Mouse (Mus musculus) forelimb bud, embryonic 11.5 days (tissue): Measurements from ENCODE around the gene Ifi206.
A peak's percentile ranks its signal among the peaks of the same experiment; 100 is the strongest.
"Not testable (repeated sequence)": the region's sequence is repeated elsewhere in the genome, so short reads cannot be mapped to it uniquely, and the experiment has no call there.

Experiments
- DNase-seq: peaks from one replicate; pipeline ENCODE4 v3.0.0-alpha.2; 2012; ENCODE audit warnings: low read depth, low spot score

Ifi206 gene

DNA sequence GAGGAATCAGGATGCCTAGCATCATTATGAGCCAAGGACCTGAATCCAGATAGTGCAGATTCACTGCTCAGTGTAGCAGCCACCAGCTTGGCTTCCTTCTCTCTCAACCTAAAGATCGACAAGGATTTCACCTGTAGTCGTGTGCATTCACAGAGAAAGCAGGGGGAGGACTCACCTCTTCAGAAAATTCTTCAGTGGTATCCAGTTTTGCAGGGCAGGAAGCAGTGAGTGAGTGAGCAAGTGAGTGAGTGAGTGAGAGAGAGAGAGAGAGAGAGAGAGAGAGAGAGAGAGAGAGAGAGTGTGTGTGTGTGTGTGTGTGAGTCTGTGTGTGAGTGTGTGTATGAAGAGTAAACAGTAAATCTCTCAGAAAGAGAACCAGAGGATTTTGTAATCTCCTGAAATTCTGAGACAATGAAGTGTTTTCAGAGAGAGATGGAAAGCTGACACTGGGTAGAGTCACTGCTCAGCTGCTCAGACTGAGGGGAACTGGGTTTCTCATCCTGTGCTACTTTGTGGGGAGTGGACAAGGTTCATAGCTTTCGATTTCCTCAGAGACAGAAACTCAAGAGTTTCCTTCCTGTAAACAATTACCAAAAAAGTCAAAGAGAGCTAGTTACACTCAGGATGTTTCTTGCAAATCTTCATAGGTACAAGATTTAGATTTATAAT, at the start of gene Ifi206:
Gene Ifi206, minus strand, starts transcription at position 230 of the 669 bp plus-strand sequence.
- DNase-seq, result not testable (repeated sequence)

DNA sequence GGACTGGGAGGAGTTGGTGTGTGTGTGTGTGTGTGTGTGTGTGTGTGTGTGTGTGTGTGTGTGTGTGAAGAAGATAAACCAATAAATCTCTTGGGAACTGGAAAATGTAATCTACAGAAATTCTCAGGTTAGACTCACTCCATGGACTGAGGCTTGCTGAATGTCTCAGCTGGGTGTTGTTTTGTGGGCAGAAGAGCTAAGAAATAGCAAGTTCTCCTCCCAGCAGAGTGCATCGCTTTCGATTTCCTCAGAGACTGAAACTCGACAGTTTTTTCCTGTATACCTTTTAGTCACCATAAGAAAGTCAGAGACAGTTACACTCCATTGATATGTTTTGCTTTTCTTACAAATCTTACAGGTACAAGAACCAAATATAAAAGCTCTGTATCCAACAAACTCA, 45.0 kb upstream of the Ifi206 start, which contains the start of gene Ifi214:
Gene Ifi214, minus strand, starts transcription at position 167 of the 400 bp plus-strand sequence.
- not testable (repeated sequence) for DNase-seq

DNA sequence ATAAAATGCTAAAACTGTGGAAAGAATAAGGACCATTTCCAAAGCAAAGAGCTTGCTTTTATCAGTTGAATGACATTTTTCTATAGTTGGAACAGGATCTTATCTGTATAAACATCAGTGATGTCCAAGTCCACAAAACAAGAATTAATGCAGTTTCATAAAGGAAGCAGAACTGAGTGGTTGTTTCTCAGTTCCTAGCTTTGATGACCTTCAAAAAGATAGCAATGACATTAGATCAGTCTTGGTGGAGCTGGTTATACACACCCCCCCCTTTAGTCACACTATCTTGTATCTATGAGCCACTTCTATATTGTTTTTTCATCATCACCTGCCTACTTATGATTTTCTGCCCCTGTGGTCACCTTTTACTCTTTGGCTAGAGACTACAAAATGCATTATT, 30.6 kb upstream of the Ifi206 start:
- no peak for DNase-seq

DNA sequence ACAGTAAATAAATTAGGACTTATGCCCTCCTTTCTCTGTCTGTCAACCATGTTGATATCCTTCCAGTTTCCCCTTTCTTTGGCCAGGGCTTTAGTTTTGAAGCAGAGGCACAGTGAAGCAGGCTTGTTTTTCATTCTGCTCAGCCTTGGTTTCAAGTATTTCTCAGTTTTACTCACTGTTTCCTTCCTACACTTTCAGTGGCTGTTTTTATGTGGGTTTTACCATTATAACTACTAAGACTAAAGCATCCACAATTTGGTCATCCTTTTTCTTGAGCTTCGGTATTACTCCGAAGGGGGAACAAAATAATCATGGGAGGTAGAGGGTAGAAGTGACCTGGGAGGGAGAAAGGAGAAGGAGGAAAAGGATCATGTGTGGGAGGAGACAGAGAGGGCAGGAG, 19.8 kb upstream of the Ifi206 start:
- not testable (repeated sequence) for DNase-seq

DNA sequence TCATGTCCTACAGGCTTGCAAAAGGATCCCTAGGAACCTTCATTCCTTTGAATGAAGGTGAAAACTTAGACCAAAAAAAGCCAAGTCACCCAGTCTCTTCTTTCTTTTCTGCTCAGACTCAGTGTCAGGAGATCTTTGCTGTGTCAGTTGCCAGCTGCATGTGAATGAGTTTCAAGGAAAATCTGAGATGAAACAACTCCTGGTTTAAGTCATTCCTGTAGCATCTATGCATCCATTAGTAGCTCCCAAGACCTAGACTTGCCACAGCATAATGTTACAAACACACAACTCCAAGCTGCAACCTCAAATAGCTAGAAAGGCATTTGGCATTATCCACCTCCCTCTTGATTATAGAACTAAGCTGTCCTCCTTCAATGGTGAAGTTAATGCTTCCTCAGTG, 642 bp upstream of the Ifi206 start:
- DNase-seq, result not testable (repeated sequence)

DNA sequence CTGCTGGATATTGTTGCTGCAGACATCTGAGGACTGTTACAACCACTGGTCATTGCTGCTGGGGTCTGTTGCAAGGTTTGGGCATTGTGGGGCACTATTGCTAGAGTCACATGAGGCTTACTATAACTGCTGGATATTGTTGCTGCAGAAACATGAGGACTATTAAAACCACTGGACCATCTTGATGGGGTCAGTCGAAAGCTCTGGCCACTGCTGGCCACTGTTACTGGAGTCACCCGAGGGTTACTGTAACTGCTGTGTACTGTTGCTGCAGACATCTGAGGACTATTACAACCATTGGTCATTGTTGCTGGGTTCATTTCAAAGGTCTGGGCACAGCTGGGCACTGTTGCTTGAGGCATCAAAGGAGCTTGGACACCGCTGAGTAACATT, 9.7 kb downstream of the Ifi206 start:
- DNase-seq, result not testable (repeated sequence)

DNA sequence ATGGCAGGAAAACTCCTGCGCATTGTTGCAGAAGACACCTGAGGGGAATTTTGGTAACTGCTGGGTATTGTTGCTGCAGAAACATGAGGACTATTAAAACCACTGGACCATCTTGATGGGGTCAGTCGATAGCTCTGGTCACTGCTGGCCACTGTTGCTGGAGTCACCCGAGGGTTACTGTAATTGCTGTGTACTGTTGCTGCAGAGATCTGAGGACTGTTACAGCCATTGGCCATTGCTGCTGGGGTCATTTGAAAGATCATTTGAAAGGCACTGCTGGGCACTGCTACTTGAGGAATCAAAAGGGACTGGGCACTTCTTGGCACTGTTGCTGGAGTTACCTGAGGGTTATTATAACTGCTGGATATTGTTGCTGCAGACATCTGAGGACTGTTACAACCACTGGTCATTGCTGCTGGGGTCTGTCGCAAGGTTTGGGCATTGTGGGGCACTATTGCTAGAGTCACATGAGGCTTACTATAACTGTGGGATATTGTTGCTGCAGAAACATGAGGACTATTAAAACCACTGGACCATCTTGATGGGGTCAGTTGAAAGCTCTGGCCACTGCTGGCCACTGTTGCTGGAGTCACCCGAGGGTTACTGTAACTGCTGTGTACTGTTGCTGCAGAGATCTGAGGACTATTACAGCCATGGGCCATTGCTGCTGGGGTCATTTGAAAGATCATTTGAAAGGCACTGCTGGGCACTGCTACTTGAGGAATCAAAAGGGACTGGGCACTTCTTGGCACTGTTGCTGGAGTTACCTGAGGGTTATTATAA, 10.3 kb downstream of the Ifi206 start:
- not testable (repeated sequence) for DNase-seq

DNA sequence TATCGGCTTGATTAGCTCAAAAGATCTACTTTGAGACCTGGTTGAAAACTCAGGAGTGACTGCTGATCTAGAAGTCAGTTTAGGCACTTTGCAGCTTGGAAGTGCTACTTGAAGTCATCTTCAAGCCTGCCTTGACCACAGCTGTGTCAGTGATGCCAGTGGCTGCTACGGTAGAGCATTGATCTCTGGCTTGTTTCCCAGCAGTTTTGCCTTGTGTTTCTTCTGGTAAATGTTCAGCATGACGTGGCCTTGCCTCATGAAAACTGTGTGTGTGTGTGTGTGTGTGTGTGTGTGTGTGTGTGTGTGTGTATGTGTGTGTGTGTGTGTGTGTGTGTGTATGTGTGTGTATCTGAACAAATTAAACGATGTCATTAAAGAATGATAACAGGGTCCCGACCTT, 34.1 kb downstream of the Ifi206 start:
- DNase-seq, result no peak

DNA sequence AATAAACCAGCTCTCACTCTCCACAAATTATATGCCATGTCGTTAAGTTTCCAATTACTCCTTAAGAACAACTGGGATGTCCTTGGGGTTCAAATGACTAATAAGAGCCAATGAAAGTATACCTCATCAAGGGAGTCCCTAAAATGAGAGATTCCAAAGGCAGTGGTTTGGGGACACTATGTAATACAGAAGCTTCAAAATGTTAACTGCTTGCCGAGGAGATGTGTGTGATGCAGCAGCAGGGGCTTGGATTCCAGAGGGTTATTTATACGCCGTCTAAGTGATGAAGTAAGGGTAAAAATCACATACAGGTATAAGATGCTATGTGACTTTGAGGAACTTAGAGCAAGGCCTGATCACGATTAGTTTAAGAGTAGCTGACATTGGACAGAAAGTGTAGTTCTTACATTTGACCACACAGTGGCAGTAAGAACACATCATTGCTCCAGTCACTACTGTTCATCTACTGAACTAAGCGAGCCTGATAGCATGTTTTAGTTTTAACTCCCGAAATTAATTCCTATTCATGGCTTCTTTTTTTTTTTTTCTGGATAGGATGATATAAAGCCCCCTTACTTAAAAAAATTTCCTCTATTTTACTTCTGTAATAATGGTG, 34.6 kb downstream of the Ifi206 start:
- peak; percentile 57 for DNase-seq

DNA sequence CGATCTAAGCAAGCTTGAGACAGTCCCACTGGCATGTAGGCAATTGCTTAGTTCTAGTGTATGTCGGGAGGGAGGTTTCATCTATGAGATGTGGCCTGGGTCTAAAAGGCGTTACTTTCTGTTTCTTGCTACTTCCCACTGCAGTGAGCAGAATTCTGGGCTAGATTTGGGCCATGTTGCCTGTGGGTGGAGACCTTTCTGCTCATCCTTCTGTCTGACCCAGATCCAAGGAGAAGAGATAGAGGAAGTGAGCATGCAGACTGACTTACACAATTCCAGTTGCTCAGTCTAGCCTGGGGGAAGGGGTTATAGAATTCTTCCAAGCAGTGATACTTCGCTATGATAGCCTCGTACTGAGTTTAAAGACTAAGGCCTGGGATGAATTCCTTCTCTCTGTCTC, 39.2 kb downstream of the Ifi206 start:
- DNase-seq, result no peak

DNA sequence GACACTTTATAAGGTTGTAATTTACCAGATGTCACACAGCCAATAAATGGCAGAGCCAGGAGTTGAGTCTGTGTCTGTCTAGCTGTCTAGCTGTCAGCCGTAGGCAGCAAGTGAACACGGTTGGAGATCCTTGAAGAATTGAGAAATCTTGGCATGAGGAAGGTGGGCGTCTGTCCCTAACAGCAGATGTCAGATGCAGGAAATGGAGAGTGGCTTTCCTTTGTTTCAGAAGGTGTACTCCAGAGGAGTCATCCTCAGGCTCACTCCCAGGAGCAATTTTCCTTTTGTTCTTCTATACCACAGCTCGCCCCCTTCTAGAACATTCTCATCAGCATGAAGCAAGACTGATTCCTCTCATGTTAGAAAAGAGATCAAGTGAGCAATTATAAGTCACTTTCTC, 40.2 kb downstream of the Ifi206 start:
- DNase-seq, result no peak

DNA sequence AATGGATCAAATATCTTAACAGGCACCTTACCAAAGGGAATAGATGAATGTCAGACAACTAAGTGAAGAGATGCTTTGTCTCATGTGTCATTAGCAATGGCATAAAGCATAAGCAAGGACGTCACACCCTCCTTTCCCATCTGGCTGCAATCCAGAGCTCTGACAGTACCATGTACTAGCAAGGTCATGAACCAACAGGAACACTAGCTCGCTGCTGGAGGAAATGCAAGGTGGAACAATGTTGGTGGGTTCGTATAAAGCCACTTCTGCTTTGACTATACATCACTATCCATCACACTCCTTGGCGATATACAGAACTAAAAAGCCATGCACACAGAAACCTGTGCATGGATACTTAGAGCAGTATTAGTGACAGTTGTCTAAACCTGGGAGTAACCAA, 43.8 kb downstream of the Ifi206 start:
- DNase-seq, result no peak

DNA sequence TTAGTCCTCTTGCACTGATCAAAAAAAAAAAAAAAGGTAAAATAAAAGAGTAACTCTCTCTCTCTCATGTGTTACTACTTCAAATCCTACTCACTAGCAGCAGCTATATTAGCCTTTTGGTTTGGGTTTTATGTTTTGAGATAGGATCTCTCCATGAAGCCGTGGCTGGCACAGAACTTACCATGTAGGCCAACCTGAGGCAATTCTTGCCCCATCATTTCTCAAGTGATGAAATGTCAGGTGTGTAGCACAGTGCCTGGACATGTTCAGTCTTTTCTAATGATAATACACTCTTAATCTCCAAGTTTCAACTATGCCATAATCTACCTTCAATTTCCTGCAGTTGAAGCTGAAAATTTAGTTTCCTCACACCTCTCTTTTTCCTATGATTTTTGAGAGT, 47.8 kb downstream of the Ifi206 start:
- DNase-seq, result no peak

DNA sequence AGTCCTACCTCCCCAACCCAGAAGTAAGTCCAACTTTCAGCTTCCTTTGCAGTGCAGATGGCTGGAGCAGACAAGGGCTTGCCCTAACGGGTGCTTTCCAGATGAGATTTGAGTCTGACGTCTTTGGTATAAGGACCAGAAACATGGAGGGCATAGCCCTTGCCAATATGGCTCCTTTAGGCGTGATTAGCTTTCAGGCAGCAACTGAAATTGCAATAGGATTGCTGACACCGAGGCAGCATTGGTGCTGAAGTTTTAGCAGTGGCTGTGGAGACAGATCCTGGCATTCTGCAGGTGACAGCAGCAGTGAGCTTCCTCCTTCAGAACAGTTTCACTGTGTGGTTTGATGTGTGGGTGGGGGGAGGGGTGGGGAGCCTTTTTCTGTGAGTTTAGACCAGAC, 49.6 kb downstream of the Ifi206 start:
- DNase-seq, result no peak

DNA sequence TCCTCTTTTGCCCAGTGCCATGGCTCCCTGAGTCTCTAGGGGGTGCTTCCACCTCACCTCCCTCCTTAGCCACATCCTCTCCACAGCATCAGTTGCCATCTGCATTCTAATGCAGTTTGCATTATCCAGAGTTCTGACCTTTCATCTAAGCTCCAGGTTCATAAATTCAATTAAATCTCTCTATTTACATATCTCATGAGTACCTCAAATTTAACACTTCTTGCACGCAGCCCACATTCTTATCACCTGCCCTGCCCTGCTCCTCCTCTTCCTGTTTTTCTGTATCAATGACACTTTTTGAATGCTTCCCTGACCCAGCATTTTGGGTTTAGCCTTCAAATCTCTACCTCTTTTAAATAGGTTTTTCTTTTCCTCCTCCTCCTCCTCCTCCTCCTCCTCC, 50.2 kb downstream of the Ifi206 start:
- DNase-seq, result no peak

DNA sequence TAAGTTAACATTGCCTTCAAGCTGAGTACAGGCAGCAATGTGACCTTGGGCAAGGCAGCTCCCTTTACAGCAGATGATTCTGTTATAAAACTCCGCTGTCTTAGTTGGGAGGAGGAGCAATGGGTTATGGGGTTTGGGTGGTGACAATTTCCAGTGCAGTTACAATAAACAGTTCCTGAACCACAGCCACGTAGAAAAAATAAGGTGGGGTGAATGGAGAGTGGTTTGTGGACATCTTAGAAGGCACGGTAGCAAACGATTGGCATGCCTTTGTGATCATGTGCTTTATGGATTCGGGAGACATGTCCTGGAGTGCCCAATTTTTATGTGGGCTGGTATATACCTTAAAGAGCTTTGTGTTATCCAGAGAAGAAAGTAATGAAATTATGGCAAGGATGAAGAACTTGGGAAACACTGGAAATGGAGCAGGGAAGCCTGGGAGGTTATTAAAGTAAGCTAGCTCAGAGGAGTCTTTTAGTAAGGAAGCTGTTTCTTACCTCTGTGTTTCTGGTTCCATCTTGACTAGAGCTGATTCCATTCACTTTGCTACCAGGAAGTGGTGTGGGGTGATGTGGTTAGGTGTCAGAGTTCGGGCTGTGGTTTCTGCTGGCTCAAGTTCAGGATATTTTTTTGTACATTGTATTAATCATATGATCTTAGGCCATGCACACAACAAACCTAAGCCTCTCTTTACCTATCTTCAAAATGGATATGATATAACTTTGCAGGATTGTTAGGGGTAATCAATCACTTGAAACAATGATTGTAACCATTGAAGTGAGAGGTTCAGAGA, 53.5 kb downstream of the Ifi206 start:
- no peak for DNase-seq

DNA sequence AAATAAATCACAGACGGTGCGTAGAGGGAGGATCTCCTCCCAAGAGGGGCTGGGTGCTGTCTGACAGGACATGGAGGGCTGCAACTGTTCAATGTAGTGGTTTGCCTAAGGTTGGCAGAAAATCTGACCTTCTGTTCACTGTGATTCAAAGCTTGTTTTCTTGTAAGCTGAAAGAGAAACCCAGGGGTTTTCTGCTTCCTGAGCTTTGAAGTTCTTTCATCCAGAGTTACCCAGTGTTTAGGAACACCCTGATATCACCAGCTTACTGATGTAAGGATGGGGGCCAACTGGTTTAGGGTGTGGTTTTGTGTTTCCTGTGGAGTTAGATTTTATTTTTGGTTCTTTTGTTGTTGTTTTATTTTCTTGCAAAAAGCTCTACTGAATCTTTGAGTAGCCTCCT, 58.4 kb downstream of the Ifi206 start:
- no peak for DNase-seq

DNA sequence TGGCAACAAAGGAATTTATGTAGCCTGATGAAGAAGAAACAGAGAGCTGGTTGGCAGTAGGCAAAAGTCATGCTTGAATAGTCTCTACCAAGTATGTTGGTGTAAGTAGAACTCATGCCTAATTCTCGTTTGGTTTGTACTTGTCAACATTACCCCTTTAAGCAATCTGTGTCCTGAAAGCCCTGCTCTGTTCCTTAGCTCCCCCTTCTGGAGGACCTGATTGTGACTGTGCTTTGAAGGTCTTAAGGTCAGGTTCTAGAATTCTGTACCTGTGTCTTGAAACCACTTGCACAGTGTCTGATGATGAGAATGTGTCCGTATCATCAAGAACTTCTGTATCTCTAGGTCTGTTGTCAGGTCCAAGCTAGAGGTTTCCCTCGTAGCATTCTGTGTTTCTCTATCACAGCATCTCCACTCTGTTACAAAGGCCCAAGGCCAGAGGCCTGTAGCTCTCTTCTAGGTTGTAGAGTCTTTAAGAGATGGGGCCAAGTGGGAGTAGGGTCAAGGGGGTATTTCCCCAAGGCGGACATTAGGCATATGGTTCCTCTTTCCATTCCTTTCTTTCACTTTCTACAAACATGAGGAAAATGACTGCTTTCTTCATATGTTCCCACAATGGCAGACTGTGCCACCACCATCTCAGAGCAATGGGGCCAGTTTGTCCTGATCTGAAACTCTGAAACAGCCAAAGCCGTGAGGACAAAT, 60.7 kb downstream of the Ifi206 start:
- DNase-seq, result no peak

DNA sequence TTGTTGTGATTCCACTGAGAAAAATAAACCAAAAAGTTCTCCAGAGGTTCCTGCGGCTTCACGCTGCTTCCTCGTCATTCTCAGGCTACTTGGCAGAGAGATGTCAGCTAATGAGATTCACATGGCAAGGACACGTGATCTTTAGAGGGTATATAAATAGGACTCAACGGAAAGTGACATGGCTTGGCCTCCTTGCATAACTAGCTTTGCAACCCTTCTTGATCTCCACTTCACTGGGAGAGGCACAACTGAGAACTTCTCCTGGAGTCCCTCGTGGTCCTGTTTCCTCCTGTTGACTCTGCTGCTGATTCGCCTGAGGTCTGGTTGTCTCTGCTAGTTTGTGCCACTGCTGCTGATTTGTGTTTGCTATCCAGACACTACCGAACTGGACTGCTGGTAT, 63.5 kb downstream of the Ifi206 start:
- DNase-seq, result no peak

DNA sequence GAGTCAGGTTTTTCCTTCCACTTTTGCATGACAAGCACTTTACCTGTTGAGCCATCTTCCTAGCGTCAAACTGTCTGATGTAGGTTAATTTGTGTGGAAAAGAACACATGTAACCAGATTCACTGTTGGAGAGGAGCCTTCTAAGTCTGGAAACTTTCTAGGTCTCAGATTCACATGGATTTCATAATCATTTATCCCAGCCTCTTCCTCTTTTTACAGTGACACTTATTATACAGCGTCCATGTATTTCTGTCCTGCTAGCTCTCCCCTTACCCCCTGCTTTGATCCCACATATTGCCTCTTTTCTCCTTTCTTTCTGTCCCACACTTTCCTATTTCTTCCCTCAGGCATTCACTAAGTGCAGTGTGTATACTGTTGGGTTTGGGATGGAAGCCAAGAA, 64.5 kb downstream of the Ifi206 start:
- no peak for DNase-seq

DNA sequence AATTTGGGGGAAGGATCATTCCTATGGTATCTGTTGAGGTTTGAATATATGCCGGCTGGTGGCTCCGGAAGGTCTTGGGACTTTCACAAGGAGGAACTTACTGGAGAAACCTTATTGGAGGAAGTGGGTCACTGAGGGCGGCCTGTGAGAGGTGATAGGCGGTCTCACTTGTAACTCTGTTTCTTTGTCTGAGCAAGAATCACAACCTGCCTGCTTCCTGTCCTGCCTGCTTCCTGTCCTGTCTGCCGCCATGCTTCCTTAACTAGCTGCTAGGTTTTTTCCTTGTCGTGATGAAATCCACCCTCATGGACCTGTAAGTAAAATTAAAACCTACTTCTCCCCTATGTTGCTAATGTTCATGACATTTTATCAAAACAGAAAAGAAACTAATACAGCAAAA, 70.5 kb downstream of the Ifi206 start:
- DNase-seq, result no peak
